In the genomic region with DNA sequence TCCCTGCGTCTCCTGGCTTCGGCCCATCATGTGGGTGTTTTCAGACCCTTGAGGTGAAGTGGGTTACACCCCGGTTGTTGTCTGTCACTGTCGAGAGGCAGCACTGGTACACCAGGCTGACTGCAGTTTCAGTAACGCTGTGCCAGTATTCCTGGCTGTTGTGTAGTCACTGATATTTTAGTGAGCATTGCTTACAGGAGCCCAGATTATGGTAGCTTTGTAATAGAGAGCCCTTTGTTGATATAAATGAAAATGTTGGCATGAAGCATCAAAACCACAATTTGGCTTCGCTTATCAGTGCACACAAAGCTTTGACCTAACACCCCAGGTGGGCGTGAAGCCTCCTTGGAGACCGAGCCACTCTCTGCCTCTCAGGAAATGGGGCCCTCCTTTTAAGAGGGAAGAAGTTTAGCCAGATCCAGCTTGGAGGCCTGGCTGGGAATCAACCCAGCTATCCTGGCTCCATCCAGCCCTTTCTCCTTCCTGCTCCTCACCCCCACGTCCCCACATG, we compare ENCODE assay signal across 8 mouse cellular contexts.
DNase-seq lines count a peak whose midpoint lies in the region; ATAC-seq lines count a peak whose summit lies in the region.

No protein-coding gene starts in this region.

- no peaks in the 10 kb centered on the region for H3K27me3 ChIP-seq in hindbrain, embryonic 12.5 days
- no peaks in the 10 kb centered on the region for H3K27me3 ChIP-seq in hindbrain, embryonic 14.5 days (ENCODE audit: control insufficient read depth, insufficient read depth, low read length)
- peaks cover 7% of the 10 kb centered on the region; the same call in 1 of the 2 replicates for H3K27me3 ChIP-seq in heart, embryonic 12.5 days (replicated peaks)
- no peaks in the 10 kb centered on the region for H3K27me3 ChIP-seq in lung, embryonic 16.5 days (ENCODE audit: control insufficient read depth, insufficient read depth, low read depth, low read length)

- no peak overlapping the region for H3K9ac ChIP-seq in hindbrain, embryonic 12.5 days
- H3K9ac ChIP-seq in hindbrain, embryonic 14.5 days, result no peak overlapping the region
- no peak overlapping the region for H3K9ac ChIP-seq in heart, embryonic 12.5 days
- H3K9ac ChIP-seq in lung, embryonic 16.5 days (ENCODE audit: low read length), result no peak overlapping the region

- 0 out of 2 replicates have a peak overlapping the region, but pooled peaks have one; percentile 1 for H3K27ac ChIP-seq in hindbrain, embryonic 12.5 days
- no peak overlapping the region for H3K27ac ChIP-seq in hindbrain, embryonic 14.5 days
- H3K27ac ChIP-seq in heart, embryonic 12.5 days (ENCODE audit: poor library complexity, severe bottlenecking), result peak overlapping the region; percentile 81
- H3K27ac ChIP-seq in lung, embryonic 16.5 days (ENCODE audit: low read length), result peak overlapping the region; percentile 76

- no peak for DNase-seq in hindbrain, embryonic 14.5 days (ENCODE audit: low spot score)
- DNase-seq in MEL-GATA-1-ER (ENCODE audit: extremely low read depth, low read depth), result peak; percentile 45
- DNase-seq in adrenal gland, adult 18-20 months (ENCODE audit: low spot score in 2 of 2), result no peak
- DNase-seq in layer of hippocampus, postnatal 10 days (ENCODE audit: low spot score in 2 of 2), result no peak
- no peak for DNase-seq in right cerebral cortex, postnatal 10 days (ENCODE audit: low spot score in 2 of 2)

- H3K4me1 ChIP-seq in hindbrain, embryonic 12.5 days, result peaks cover 13% of the 10 kb centered on the region
- H3K4me1 ChIP-seq in hindbrain, embryonic 14.5 days (replicated peaks; ENCODE audit: control insufficient read depth, insufficient read depth, low read length), result 0 out of 2 replicates have a peak, but pooled peaks cover 2% of the 10 kb centered on the region
- H3K4me1 ChIP-seq in heart, embryonic 12.5 days (replicated peaks), result peaks cover 60% of the 10 kb centered on the region
- H3K4me1 ChIP-seq in lung, embryonic 16.5 days (replicated peaks; ENCODE audit: control insufficient read depth, insufficient read depth, low read length), result peaks cover 45% of the 10 kb centered on the region

- 61% methylated on average over 9 of the region's 9 CpGs for WGBS in hindbrain, embryonic 12.5 days
- 57% methylated on average over 9 of the region's 9 CpGs for WGBS in hindbrain, embryonic 14.5 days
- WGBS in heart, embryonic 12.5 days, result 47% methylated on average over 9 of the region's 9 CpGs
- 25% methylated on average over 9 of the region's 9 CpGs for WGBS in lung, embryonic 16.5 days

- no peak overlapping the region for H3K4me3 ChIP-seq in hindbrain, embryonic 12.5 days
- H3K4me3 ChIP-seq in hindbrain, embryonic 14.5 days (replicated peaks; ENCODE audit: low read length), result no peak overlapping the region
- H3K4me3 ChIP-seq in heart, embryonic 12.5 days, result no peak overlapping the region
- H3K4me3 ChIP-seq in lung, embryonic 16.5 days (ENCODE audit: low read length), result no peak overlapping the region

- no peak overlapping the region for H3K4me2 ChIP-seq in hindbrain, embryonic 12.5 days (replicated peaks)
- no peak overlapping the region for H3K4me2 ChIP-seq in hindbrain, embryonic 14.5 days (replicated peaks)
- no peak overlapping the region for H3K4me2 ChIP-seq in heart, embryonic 12.5 days
- H3K4me2 ChIP-seq in lung, embryonic 16.5 days (ENCODE audit: low read depth, low read length), result 0 out of 2 replicates have a peak overlapping the region, but pooled peaks have one; percentile 4

- no peaks in the 10 kb centered on the region for H3K9me3 ChIP-seq in hindbrain, embryonic 12.5 days (replicated peaks)
- no peaks in the 10 kb centered on the region for H3K9me3 ChIP-seq in hindbrain, embryonic 14.5 days (ENCODE audit: control insufficient read depth, low read length)
- peaks cover 8% of the 10 kb centered on the region for H3K9me3 ChIP-seq in heart, embryonic 12.5 days (replicated peaks)
- peaks cover 2% of the 10 kb centered on the region; the same call in 1 of the 2 replicates for H3K9me3 ChIP-seq in lung, embryonic 16.5 days (ENCODE audit: control insufficient read depth, low read length)

- ATAC-seq in hindbrain, embryonic 12.5 days (ENCODE audit: low FRiP score), result no peak
- no peak for ATAC-seq in hindbrain, embryonic 14.5 days (ENCODE audit: low FRiP score)
- ATAC-seq in heart, embryonic 12.5 days (ENCODE audit: insufficient number of reproducible peaks, low FRiP score), result no peak
- peak; percentile 63 for ATAC-seq in lung, embryonic 16.5 days (ENCODE audit: low read depth)

- H3K36me3 ChIP-seq in hindbrain, embryonic 12.5 days, result no peaks in the 10 kb centered on the region
- H3K36me3 ChIP-seq in hindbrain, embryonic 14.5 days (replicated peaks; ENCODE audit: control insufficient read depth, insufficient read depth), result no peaks in the 10 kb centered on the region
- no peaks in the 10 kb centered on the region for H3K36me3 ChIP-seq in heart, embryonic 12.5 days
- H3K36me3 ChIP-seq in lung, embryonic 16.5 days (ENCODE audit: control insufficient read depth, insufficient read depth, low read length), result no peaks in the 10 kb centered on the region
